Mouse (Mus musculus): ENCODE data around the gene Ube4b. TPM values are rescaled to one million over a fixed set of nuclear protein-coding genes. Genes with fewer than 3 reads are reported as not detected.

Ube4b gene
- total RNA-seq, 2 experiments from 2014 or later, result 26.3 to 31.7 TPM

DNA sequence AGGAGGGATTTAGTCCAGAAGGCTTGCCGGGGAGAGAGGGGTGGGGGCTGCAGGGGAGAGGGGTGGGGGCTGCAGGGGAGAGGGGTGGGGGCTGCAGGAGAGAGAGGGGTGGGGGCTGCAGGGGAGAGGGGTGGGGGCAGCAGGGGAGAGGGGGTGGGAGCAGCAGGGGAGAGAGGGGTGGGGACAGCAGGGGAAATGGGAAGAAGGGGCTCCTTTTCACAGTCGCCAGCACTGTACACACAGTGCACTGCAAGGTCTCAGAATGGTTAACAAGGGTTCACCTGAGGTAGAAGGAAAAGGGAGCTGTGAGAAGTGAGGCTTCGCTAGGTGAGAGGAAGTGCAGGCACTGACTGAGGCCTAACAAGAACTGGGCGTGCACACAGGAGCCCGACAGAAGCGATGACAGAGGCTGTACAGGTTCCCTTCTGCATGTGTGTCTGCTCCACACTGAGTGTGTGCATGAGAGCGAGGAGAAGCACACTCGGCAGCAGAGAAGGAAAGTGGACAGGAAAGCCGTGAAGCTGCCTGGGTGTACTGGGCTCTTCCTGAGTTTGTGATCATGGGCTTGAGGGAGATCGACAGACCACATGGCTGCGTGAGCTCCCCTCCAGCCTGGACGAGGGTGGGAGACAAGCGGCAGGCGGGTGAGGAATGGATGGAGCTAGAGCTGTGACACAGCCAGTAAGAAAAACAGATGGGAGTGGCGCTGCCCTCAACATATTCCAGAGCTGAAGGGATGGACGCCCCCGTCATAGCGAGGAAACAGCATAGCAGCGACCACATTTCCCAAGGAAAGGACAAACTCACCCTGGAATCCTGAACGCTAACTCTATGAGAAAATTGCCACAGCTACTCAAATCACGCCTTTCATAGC lies 29.9 kb downstream of the Ube4b start:
- no peak for ATAC-seq (ENCODE audit: poor library complexity, severe bottlenecking)

DNA sequence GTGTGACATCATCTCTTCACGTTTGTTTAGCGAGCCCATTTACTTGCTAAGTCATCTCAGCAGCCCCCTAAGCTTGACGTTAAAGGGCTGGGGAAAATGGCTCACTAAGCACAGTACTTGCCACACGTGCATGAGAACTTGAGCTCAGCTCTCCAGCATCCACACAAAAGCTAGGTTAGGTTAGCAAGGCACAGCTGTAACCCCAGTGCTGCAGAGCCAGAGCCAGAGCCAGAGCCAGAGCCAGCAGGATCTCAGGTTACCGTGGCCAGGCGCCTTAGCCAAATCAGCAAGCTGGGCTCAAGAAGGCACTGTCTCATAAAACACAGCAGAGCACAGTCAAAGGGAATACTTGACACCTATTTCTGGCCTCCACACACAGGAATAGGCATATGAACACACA lies 31.0 kb downstream of the Ube4b start:
- no peak for ATAC-seq (ENCODE audit: poor library complexity, severe bottlenecking)

DNA sequence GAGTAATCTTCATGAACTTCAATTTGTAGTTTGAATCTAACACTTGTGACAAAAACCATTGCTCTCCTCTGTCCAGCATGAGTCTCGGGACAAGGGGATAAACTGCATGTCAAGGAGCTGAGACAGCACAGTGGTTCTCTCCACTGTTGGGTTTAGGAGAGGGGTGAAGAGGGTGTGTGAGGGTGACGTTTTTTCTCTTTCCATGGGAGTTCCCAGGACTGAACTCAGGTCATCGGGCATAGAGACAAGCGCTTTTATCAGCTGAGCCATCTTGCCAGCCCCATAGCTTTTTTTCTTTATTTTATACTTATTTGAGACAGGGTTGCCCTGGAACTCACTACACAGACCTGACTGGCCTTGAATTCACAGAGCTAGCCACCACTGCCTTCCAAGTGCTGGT lies 32.3 kb downstream of the Ube4b start:
- ATAC-seq (ENCODE audit: poor library complexity, severe bottlenecking), result no peak

DNA sequence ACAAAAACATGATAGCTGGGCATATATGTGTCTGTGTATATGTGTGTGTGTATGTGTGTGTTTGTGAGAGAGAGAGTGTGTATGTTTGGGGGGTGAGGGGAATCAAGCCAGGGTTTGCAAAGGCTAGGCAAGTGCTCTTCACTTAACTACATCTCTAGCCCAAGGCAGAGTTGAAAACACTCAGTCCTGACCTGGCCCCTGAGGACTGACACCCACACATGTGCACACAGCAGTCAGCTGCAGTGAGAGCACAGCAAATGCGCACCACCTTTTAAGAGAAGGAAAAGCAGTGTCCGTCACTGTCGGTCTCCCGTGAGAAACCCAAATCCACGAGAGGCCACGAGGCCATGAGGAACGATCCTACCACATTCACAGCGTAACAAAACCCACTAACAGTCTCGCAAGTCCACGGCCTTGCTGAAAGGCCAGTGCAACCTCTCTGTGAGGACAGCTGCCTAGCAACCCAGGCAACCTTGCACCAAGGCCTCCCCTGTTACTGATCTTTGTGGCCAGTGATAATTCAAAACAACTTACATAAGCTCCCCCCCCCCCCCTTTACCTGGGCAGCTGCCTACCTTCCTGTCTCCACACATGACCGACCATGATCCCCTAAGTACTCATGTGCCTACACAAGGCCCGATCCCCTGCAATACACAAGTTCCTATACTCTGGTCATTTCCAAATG lies 33.1 kb downstream of the Ube4b start:
- ATAC-seq (ENCODE audit: poor library complexity, severe bottlenecking), result no peak

DNA sequence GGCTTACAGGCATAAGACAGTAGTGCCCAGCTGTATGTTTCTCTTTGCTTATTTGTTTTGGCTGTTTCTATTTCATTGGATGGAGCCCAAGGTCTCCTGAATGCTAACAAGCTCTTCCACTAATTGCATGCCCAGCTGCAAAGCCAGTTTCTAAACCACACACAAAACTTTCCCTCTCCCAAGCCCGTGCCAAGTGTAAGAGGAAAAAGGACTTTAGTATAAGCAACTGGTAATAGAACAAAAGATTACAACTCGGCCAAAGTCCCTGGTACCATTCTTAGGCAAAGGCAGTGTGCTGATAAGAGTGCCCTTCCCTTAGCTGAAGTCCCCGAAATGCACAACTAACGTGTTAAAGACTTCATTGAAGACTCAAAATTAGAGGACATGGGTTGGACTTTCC lies 34.2 kb downstream of the Ube4b start:
- no peak for ATAC-seq (ENCODE audit: poor library complexity, severe bottlenecking)

DNA sequence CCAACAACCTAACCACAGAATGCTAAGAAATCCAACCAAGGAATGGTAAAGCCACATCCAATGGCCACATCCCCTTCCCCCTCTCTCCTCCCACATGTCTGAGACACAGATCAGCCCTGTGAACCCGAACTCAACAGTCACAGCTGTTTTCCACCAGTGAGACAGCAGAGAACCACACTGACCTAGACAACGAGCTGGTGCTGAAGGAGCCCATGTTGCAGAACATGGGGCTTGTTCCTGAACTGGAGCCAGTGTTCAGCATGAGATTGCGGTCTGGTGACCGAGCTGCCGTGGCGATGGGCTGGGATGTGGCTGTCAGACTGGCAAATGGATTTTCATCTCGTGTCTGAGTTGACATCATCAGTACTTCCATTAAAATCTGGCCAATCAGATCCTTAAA lies 45.5 kb downstream of the Ube4b start:
- ATAC-seq (ENCODE audit: poor library complexity, severe bottlenecking), result no peak

DNA sequence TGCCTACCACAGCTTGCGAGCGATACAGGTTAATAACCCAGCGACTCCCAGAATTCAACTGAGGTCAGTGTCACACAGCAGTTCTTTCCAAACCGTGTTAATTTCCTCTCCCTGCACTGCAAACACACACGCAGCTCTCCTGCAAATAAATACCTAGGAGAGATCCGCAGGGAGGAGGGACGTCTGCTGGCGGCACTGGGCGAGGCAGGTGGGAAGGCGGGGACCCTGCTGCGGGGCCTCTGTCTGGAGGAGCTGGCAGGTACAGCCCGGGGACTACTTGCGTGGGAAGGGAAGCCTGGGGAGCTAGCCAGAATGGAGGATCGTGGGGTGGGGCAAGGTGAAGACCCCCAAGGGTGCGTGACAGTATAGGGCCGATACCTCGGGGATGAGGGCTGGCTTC lies 46.7 kb downstream of the Ube4b start:
- ATAC-seq (ENCODE audit: poor library complexity, severe bottlenecking), result no peak

DNA sequence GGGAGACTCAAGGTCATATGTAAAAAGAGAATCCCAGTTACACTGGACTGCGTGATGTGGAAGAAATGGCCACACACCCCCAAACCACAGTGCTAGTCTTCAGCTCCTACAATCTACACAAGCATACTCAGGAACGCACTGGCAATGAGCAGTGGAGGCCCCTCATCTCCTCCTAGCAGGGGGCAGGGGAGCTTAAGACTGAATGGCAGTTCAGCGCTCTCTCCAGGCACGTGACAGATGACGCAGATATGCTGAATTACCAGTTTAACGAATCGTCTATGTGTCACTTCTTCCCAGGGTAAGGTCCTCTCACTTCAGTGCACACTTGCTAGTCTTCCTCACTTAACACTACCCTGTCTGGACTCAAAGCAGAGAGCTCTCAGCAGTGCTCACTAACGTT lies 47.7 kb downstream of the Ube4b start:
- no peak for ATAC-seq (ENCODE audit: poor library complexity, severe bottlenecking)

DNA sequence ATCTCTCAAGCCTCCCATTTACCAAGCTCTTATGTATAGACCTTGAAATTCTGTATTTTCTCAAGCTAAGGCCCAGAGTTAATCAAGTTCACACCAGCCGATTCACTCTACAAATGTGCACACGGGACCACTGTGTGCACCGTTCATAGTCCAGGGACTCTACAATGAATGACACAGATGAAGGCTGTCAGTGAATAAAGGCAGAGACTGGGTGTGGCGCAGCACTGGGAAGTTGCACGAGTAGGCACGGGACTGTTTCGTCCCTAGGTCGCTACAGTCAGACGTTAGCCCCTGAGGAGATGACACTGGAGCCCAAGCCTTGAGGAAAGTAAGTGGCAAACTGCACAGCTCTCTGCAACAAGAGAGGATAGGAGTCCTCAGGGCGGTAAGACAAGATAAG lies 50.5 kb downstream of the Ube4b start:
- ATAC-seq (ENCODE audit: poor library complexity, severe bottlenecking), result no peak

DNA sequence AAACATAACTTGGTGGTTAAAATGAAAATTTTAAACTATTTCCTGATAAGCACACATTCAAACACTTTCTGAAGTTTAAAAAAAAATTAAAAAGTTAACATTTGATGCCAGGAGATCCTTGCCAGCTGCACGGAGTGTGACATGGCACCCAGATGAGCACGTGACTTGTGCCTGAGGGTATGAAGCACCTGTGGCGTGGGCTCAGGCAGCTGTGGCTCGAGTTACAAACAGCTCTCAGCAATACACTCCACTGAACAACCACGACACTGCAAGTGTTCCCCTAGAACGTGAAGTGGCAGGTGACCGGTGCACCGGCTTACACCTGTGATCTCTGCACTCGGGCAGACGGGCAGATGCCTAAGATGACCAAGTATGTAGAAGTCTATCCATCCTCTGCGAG lies 51.9 kb downstream of the Ube4b start:
- no peak for ATAC-seq (ENCODE audit: poor library complexity, severe bottlenecking)

DNA sequence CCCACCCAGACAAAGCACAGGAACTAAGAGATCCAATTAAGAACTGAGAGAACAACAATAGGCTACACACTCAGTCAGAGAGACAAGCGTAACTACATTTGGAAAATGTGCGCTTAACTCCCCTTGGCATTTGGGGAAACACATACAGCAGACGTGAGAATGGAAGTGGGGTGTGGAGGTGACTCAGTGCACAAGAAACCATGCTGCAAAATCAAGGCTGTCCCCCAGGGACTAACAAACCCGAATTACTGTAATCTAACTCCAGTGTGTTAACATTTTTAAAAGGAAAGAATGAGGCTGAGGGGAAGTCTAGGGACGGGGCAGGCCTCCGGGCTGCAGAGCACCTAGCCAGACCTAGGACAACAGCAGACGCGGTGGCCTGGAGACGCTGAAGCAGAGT lies 52.6 kb downstream of the Ube4b start:
- ATAC-seq (ENCODE audit: poor library complexity, severe bottlenecking), result no peak

DNA sequence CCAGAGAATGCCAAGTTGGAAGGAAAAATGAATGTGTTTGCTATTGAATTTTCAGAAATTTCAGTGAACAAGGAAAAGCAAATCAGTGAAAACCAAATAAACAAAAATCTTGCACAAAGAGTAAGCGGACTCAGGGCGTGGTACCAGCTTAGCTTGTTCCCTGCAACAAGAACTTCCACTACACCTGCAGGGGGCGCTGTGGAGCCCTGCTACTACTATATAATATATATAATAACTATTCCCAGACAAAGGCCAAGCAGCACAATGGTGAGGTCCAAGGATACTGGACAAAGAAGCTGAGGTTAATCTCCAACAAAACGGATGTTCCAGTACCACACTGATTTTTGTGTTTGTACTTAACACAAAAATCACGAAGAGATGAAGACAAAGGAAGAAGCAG lies 53.1 kb downstream of the Ube4b start:
- ATAC-seq (ENCODE audit: poor library complexity, severe bottlenecking), result no peak

DNA sequence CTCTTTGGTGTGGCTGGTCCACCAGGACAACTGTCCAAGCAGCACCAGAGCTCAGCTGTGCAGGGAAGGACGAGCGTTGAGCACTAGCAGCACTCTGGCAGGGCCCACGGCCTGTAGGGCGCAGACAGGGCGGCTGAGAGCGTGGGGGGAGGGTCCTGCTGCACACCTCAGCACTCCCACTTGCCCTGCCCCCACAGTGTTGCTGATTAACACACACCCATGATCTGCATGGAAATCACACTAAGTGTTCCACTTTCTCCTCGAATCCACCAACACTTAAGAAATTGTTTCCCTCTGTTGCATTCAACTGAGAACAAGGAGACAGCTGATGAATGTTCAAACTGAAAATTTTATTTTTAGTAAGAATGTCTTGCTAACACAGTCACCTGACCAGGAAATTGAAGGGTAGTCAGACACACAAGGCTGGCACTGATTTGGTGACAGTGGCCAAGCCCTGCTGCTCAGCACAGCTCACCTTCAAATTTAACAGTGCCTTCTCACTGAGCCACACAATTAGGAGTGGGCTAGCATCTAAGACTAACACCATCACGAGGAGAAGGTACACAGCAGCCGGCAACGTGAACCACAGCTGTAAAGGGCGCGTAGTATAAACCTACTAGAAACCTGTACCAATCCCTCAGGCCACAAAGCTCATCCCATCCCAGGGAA lies 60.7 kb downstream of the Ube4b start:
- no peak for ATAC-seq (ENCODE audit: poor library complexity, severe bottlenecking)

DNA sequence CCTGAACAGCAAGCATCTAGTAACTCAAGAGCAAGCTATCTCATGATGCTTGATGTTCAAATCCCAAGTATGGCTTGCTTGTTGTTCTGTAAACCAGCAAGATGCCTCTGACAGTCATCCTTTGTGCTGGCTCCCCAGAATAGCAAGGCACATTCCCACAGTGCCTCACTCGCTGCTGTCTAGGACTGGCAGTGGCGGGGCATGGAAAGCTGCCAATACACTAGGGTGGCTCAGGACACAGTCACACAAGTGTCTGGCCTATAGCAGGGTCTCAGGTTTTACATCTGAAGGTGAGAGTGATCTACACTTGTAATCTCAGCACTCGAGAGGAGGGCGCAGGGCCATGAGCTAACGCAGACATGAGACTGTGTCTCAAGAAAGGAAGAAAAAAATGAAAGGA lies 61.7 kb downstream of the Ube4b start:
- ATAC-seq (ENCODE audit: poor library complexity, severe bottlenecking), result no peak

DNA sequence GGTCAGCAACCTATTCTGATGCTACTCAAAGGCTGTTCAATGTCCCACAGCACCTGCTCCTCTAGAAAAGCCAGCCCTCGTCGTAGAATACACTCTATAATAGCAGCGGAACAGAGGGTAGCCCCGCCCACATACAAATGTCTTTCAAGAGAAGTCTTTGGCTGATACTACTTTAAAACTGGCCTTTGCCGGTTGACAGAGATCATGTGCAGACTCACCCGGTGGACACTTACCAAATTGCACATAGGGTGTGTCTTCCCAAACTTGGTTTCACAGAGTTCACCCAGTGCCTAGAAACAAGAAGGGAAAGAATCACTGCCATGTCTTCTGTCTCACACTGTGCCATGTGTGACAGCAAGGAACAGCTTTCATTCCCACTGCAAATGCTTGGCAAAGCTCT lies 65.5 kb downstream of the Ube4b start:
- no peak for ATAC-seq (ENCODE audit: poor library complexity, severe bottlenecking)

DNA sequence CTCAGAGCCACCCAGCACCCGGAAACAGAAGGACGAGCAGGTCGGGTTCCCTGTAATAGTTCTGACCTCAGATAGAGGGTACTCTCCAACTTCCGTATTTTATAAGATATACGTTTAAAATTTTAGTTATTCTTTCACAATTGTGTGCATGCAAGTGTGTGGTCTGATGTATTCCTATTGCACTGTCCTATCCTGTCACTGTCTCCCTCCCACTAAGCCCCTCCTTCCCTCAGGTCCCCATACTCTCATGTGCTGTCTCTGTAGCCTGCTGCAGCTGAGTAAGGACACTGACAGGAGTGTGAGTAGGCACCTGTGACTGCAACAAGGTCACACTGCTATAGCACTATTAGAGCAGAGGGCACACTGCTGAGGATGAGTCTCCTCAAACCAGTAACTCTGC lies 65.9 kb downstream of the Ube4b start:
- ATAC-seq (ENCODE audit: poor library complexity, severe bottlenecking), result peak; percentile 62

DNA sequence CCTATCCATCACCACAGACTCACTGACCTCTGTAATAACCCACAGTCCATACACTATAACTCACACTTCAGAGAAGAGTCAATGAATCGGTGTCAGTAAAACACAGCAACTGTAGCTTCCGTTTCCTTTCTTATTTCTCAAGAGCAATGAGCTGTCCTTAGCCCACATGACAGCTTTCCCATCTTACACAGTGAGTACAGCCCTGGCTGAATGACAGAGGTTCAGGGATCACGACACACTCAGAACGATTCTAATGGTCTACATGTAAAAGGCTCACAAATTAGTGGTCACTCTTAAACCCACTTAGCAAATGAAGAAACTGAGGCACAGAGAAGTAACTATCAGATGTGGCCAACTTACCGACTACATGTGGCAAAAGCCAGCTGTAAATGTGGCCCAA lies 68.6 kb downstream of the Ube4b start:
- ATAC-seq (ENCODE audit: poor library complexity, severe bottlenecking), result no peak

DNA sequence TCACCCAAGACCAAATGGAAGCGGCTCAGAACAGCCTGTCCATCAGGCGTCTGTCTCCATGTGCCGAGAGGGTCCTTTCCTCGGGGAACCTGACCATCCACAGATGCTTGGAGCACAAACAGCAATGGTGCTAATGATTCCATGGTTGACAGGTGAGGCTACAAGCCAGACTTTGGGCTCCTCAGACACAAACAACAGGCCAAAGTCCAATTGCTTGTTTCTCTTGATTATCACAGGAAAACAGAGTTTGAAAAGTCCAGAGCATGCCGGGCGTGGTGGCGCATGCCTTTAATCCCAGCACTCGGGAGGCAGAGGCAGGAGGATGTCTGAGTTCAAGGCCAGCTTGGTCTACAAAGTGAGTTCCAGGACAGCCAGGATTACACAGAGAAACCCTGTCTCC lies 71.9 kb downstream of the Ube4b start:
- no peak for ATAC-seq (ENCODE audit: poor library complexity, severe bottlenecking)

DNA sequence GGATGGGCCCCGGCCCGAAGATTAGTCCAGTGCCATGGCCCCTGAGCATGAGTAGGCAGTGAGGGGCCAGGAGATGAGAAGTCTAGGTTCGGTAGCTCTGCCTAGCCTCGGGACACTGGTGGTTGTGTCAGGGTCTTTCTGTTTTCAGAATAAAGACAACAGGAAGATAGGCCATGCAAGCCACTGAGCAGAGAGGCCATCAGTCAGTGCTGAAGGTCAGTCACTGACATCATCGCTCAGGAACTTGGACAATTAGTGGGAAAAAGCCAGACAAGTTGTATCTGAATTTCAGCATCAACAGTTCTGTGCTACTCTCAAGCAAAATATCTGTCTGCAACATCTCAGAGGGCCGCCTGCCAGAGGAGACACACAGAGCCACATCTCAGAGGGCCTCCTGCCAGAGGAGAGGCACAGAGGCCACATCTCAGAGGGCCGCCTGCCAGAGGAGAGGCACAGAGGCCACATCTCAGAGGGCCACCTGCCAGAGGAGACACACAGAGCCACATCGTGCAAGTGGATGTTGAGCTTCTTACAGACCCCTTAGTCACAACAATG lies 74.9 kb downstream of the Ube4b start:
- ATAC-seq (ENCODE audit: poor library complexity, severe bottlenecking), result no peak

DNA sequence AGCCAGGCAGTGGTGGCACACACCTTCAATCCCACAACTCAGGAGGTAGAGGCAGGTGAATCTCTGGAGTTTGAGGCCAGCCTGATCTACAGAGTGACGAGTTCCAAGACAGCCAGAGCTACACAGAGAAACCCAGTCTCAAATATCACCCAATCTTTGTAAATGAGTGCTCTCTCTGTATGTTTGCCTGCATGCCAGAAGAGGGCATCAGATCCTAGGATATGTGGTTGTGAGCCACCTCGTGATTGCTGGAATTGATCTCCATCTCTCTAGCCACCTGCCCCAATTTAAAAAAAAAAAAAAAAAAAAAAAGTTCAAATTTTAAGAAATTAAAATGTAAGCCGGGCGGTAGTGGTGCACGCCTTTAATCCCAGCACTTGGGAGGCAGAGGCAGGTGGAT lies 77.6 kb downstream of the Ube4b start:
- no peak for ATAC-seq (ENCODE audit: poor library complexity, severe bottlenecking)

DNA sequence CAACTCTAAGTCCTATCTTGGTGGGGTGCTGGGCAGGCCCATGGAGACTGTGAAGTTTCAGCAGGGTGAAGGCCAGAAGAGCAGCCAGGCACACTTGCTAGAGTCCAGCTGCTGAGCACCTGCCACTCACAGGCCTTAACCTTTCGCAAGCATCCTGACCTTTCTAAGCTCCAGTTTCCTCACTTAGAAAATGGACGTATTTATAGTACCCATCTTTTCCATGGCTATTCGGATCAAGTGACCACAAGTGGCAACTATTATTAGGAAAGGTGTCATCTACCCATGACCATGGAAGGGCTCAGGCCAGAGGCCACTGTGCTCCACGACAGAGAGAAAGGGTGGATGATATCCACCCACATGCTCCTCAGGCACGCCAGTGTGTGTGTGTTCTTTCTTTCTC lies 80.7 kb downstream of the Ube4b start:
- ATAC-seq (ENCODE audit: poor library complexity, severe bottlenecking), result no peak

DNA sequence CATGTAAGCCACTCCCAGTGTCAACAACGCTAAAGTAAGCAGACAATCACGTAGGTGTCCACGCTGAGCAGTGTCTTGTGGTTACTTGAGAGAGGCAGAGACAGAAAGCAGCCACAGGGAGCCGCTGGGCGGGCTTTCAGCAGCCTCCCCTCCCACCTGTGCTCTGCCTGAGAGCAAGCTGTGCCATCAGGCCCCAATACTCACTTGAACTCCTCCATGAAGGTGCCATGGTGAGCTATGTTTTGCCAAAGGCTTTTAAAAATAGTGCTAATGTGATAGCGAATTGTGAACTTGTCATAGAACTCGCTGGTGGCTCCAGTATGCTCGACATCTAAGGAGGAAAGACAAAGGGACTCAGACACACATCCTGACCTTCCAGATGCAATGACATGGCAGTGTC lies 82.2 kb downstream of the Ube4b start:
- ATAC-seq (ENCODE audit: poor library complexity, severe bottlenecking), result no peak

All from megakaryocyte, adult 5-6 weeks (primary cell).